Mouse (Mus musculus) forebrain, embryonic 10.5 days (tissue): ENCODE results near the gene Trim28. TPM values are rescaled to one million over a fixed set of nuclear protein-coding genes. Genes with fewer than 3 reads are reported as not detected.

ENCODE experiments used
- DNase-seq: peaks from one replicate; pipeline ENCODE4 v3.0.0-alpha.2; 2017; ENCODE audit warnings: low spot score; ENCODE audit errors: extremely low spot score
- H3K27ac ChIP-seq: fragments of 300-500 bp; sonication (generic); 2 replicates; pipeline ENCODE4 v1.5.1; 2016; ENCODE audit warnings: mild to moderate bottlenecking
- H3K27me3 ChIP-seq: fragments of 300-500 bp; sonication (generic); 2 replicates; pipeline ENCODE4 v1.6.1; 2016; ENCODE audit warnings: mild to moderate bottlenecking; ENCODE audit not compliant: poor library complexity, severe bottlenecking
- H3K36me3 ChIP-seq: fragments of 300-500 bp; sonication (generic); replicated peaks from 2 replicates; pipeline ENCODE4 v1.6.1; 2016; ENCODE audit warnings: mild to moderate bottlenecking, moderate library complexity
- H3K4me1 ChIP-seq: fragments of 300-500 bp; sonication (generic); 2 replicates; pipeline ENCODE4 v1.6.1; 2016
- H3K4me3 ChIP-seq: fragments of 300-500 bp; sonication (generic); 2 replicates; pipeline ENCODE4 v1.5.1; 2016; ENCODE audit warnings: mild to moderate bottlenecking, moderate library complexity
- H3K9me3 ChIP-seq: fragments of 300-500 bp; sonication (generic); 2 replicates; pipeline ENCODE4 v1.6.1; 2016; ENCODE audit warnings: mild to moderate bottlenecking, moderate library complexity
- WGBS: fragments of 180-500 bp; shearing (Covaris S2); methylation state at CpG from one replicate; pipeline ENCODE4 v1.1.7; 2016; 5-methylcytosine and 5-hydroxymethylcytosine counted together
- polyA plus RNA-seq: library from polyadenylated mRNA; unstranded; fragments of >200 nt; fragmentation: Nextera tagmentation; extraction: Ambion mirVana; gene quantifications from 2 replicates; pipeline ENCODE4 v1.2.1, GENCODE M21; 2016

The Trim28 gene
- polyA plus RNA-seq, 1 experiment from 2014 or later = 415 TPM

- peak; percentile 25 for DNase-seq
- Histone ChIP-seq H3K36me3 (peaks cover 24% of the 10 kb centered on the region), H3K27me3 (peaks cover 31% of the 10 kb centered on the region), H3K9me3 (peaks cover 13% of the 10 kb centered on the region), H3K4me1 (peaks cover 49% of the 10 kb centered on the region), H3K27ac (peak overlapping the region; percentile 99), H3K4me3 (peak overlapping the region; percentile 82)
- 30% methylated on average over 15 of the region's 15 CpGs for WGBS
These were observed 39.8 kb downstream of the Trim28 start for GRCm38 (mm10) chr7:13038621-13039169.

GRCm38 (mm10) chr7:13039181-13039580 is 40.3 kb downstream of the Trim28 start:
- no peak for DNase-seq
- Histone ChIP-seq H3K27me3 (peaks cover 36% of the 10 kb centered on the region), H3K36me3 (peaks cover 22% of the 10 kb centered on the region), H3K4me1 (peaks cover 49% of the 10 kb centered on the region), H3K27ac (peak overlapping the region; percentile 99), H3K4me3 (peak overlapping the region; percentile 82), H3K9me3 (peaks cover 15% of the 10 kb centered on the region)
- WGBS = 88% methylated on average over 1 of the region's 1 CpGs

GRCm38 (mm10) chr7:13041256-13041655 is 42.3 kb downstream of the Trim28 start:
- Histone ChIP-seq H3K36me3 (peaks cover 7% of the 10 kb centered on the region), H3K27me3 (peaks cover 53% of the 10 kb centered on the region), H3K4me1 (peaks cover 35% of the 10 kb centered on the region), H3K9me3 (peaks cover 15% of the 10 kb centered on the region), H3K27ac (no peak overlapping the region), H3K4me3 (no peak overlapping the region)
- WGBS = 76% methylated on average over 1 of the region's 1 CpGs
- no peak for DNase-seq

GRCm38 (mm10) chr7:13042511-13042910 is 43.6 kb downstream of the Trim28 start:
- Histone ChIP-seq H3K27me3 (peaks cover 53% of the 10 kb centered on the region), H3K4me1 (peaks cover 27% of the 10 kb centered on the region), H3K27ac (no peak overlapping the region), H3K4me3 (no peak overlapping the region), H3K36me3 (0 out of 2 replicates have a peak, but pooled peaks cover 3% of the 10 kb centered on the region), H3K9me3 (peaks cover 15% of the 10 kb centered on the region)
- WGBS = 78% methylated on average over 6 of the region's 6 CpGs
- no peak for DNase-seq

- Histone ChIP-seq H3K9me3 (peaks cover 15% of the 10 kb centered on the region), H3K4me3 (peak overlapping the region; percentile 63), H3K27me3 (peaks cover 53% of the 10 kb centered on the region), H3K4me1 (peaks cover 27% of the 10 kb centered on the region), H3K27ac (no peak overlapping the region), H3K36me3 (0 out of 2 replicates have a peak, but pooled peaks cover 3% of the 10 kb centered on the region)
- WGBS = 34% methylated on average over 16 of the region's 16 CpGs
- no peak for DNase-seq
These were observed 44.2 kb downstream of the Trim28 start for GRCm38 (mm10) chr7:13043120-13043444.

GRCm38 (mm10) chr7:13043445-13044253 is 44.7 kb downstream of the Trim28 start:
- H3K9me3 ChIP-seq = peaks cover 15% of the 10 kb centered on the region
- H3K27me3 ChIP-seq = peaks cover 53% of the 10 kb centered on the region
- H3K27ac ChIP-seq = peak overlapping the region; percentile 76
- peak; percentile 57 for DNase-seq
- 5% methylated on average over 88 of the region's 88 CpGs for WGBS
- H3K36me3 ChIP-seq = 0 out of 2 replicates have a peak, but pooled peaks cover 3% of the 10 kb centered on the region
- H3K4me3 ChIP-seq = peak overlapping the region; percentile 63
- peaks cover 25% of the 10 kb centered on the region for H3K4me1 ChIP-seq

- peak overlapping the region; percentile 76; the same call in 1 of the 2 replicates for H3K27ac ChIP-seq
- DNase-seq = no peak
- H3K4me3 ChIP-seq = peak overlapping the region; percentile 63
- 3% methylated on average over 23 of the region's 23 CpGs for WGBS
- peaks cover 53% of the 10 kb centered on the region for H3K27me3 ChIP-seq
- H3K9me3 ChIP-seq = peaks cover 15% of the 10 kb centered on the region
- peaks cover 19% of the 10 kb centered on the region for H3K4me1 ChIP-seq
- 0 out of 2 replicates have a peak, but pooled peaks cover 3% of the 10 kb centered on the region for H3K36me3 ChIP-seq
These were observed 45.3 kb downstream of the Trim28 start for GRCm38 (mm10) chr7:13044254-13044625.

- Histone ChIP-seq H3K27me3 (peaks cover 48% of the 10 kb centered on the region), H3K4me1 (peaks cover 15% of the 10 kb centered on the region), H3K9me3 (peaks cover 15% of the 10 kb centered on the region), H3K4me3 (no peak overlapping the region), H3K27ac (no peak overlapping the region), H3K36me3 (0 out of 2 replicates have a peak, but pooled peaks cover 3% of the 10 kb centered on the region)
- DNase-seq = peak; percentile 52
- WGBS = 16% methylated on average over 2 of the region's 2 CpGs
These were observed 47.2 kb downstream of the Trim28 start for GRCm38 (mm10) chr7:13046084-13046483.

- H3K27ac ChIP-seq = no peak overlapping the region
- 92% methylated on average over 13 of the region's 13 CpGs for WGBS
- no peaks in the 10 kb centered on the region for H3K27me3 ChIP-seq
- peaks cover 14% of the 10 kb centered on the region for H3K4me1 ChIP-seq
- H3K36me3 ChIP-seq = no peaks in the 10 kb centered on the region
- peak overlapping the region; percentile 64; the same call in 1 of the 2 replicates for H3K4me3 ChIP-seq
- H3K9me3 ChIP-seq = no peaks in the 10 kb centered on the region
- DNase-seq = no peak
These were observed 54.1 kb downstream of the Trim28 start for GRCm38 (mm10) chr7:13053001-13053400.

GRCm38 (mm10) chr7:13053501-13053900 is 54.6 kb downstream of the Trim28 start:
- no peaks in the 10 kb centered on the region for H3K9me3 ChIP-seq
- H3K4me1 ChIP-seq = peaks cover 14% of the 10 kb centered on the region
- H3K36me3 ChIP-seq = no peaks in the 10 kb centered on the region
- peak overlapping the region; percentile 64 for H3K4me3 ChIP-seq
- DNase-seq = no peak
- H3K27me3 ChIP-seq = no peaks in the 10 kb centered on the region
- 91% methylated on average over 2 of the region's 2 CpGs for WGBS
- peak overlapping the region; percentile 94 for H3K27ac ChIP-seq

GRCm38 (mm10) chr7:13053961-13054286 is 55.0 kb downstream of the Trim28 start:
- H3K27ac ChIP-seq = peak overlapping the region; percentile 94
- WGBS = 4% methylated on average over 15 of the region's 15 CpGs
- no peaks in the 10 kb centered on the region for H3K9me3 ChIP-seq

GRCm38 (mm10) chr7:13054287-13055010 is 55.5 kb downstream of the Trim28 start, which contains the start of gene Mzf1:
Mzf1 (minus strand) TSS chr7:13054764.
- peaks cover 14% of the 10 kb centered on the region for H3K4me1 ChIP-seq
- WGBS = under 1% methylated on average over 41 of the region's 41 CpGs
- H3K27me3 ChIP-seq = no peaks in the 10 kb centered on the region
- no peaks in the 10 kb centered on the region for H3K9me3 ChIP-seq
- H3K36me3 ChIP-seq = no peaks in the 10 kb centered on the region
- H3K4me3 ChIP-seq = peak within 1 kb of the TSS; percentile 64
- DNase-seq = peak; percentile 94
- peak within 1 kb of the TSS; percentile 94 for H3K27ac ChIP-seq

More at GRCm38 (mm10) chr7:13053961-13054286, 55.0 kb downstream of the Trim28 start:
- peak overlapping the region; percentile 64 for H3K4me3 ChIP-seq
- no peak for DNase-seq
- no peaks in the 10 kb centered on the region for H3K36me3 ChIP-seq
- no peaks in the 10 kb centered on the region for H3K27me3 ChIP-seq
- H3K4me1 ChIP-seq = peaks cover 14% of the 10 kb centered on the region
